Mouse (Mus musculus): ENCODE data around the gene Fubp3. TPM values are rescaled to one million over a fixed set of nuclear protein-coding genes. Genes with fewer than 3 reads are reported as not detected.

Gene Fubp3
- total and polyA plus RNA-seq, 3 experiments = 64.4 to 186 (median 65.0) TPM

- H3K36me3 ChIP-seq (replicated peaks) = peaks cover 97% of the 10 kb centered on the region
- H3K4me3 ChIP-seq (ENCODE audit: low read depth, low read length) = no peak overlapping the region
- no peak for TF ChIP-seq TAL1 (conservative IDR thresholded peaks at IDR 0.05; ENCODE audit: low read depth, low read length)
- no peak for TF ChIP-seq POLR2AphosphoS5 (IDR thresholded peaks at IDR 0.05; ENCODE audit: insufficient replicate concordance, low read depth, low read length)
- TF ChIP-seq GATA2 (IDR thresholded peaks at IDR 0.05; ENCODE audit: borderline replicate concordance, low read depth, low read length) = no peak
- TF ChIP-seq CTCF (IDR thresholded peaks at IDR 0.05; ENCODE audit: low read depth, low read length) = no peak
- TF ChIP-seq GATA1 (IDR thresholded peaks at IDR 0.05; ENCODE audit: borderline replicate concordance, low read length) = no peak
- no peaks in the 10 kb centered on the region for H3K27me3 ChIP-seq (ENCODE audit: insufficient read depth, low read length)
- H3K9me3 ChIP-seq (replicated peaks) = no peaks in the 10 kb centered on the region
- DNase-seq (ENCODE audit: low spot score) (no peak), ATAC-seq (ENCODE audit: extremely low read depth, insufficient number of reproducible peaks, low FRiP score, poor library complexity, severe bottlenecking) (no peak)
- no peaks in the 10 kb centered on the region for H3K4me1 ChIP-seq (ENCODE audit: insufficient read depth, low read depth, low read length)
Measured at GRCm38 (mm10) chr2:31611400-31611799, 38.9 kb downstream of the Fubp3 start.

DNA sequence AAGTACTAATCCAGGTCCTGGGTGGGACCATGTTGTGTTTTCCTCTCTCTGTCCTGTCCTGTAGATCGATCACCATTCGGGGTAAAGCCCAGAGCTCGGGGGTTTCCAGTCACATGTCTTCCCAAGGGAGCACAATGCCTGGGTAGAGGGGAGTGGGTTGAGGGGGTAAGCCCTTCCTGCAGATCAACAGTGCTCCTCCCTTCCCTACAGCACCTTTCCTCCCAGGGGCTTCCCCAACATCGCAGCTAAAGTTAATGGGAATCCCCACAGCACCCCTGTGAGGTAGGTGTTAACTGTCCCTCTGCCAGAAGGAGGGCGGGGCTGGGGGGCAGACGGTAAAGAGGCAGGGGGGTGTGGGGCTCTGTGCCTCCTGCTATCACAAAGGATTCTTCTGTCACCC, 40.2 kb downstream of the Fubp3 start:
- DNase-seq (ENCODE audit: low spot score) (no peak), ATAC-seq (ENCODE audit: extremely low read depth, insufficient number of reproducible peaks, low FRiP score, poor library complexity, severe bottlenecking) (no peak)
- peaks cover 92% of the 10 kb centered on the region for H3K36me3 ChIP-seq (replicated peaks)
- no peaks in the 10 kb centered on the region for H3K9me3 ChIP-seq (replicated peaks)
- H3K4me3 ChIP-seq (ENCODE audit: low read depth, low read length) = no peak overlapping the region
- TF ChIP-seq POLR2AphosphoS5 (IDR thresholded peaks at IDR 0.05; ENCODE audit: insufficient replicate concordance, low read depth, low read length) (no peak), CTCF (IDR thresholded peaks at IDR 0.05; ENCODE audit: low read depth, low read length) (no peak), TAL1 (conservative IDR thresholded peaks at IDR 0.05; ENCODE audit: low read depth, low read length) (no peak), GATA2 (IDR thresholded peaks at IDR 0.05; ENCODE audit: borderline replicate concordance, low read depth, low read length) (no peak), GATA1 (IDR thresholded peaks at IDR 0.05; ENCODE audit: borderline replicate concordance, low read length) (no peak)
- H3K4me1 ChIP-seq (ENCODE audit: insufficient read depth, low read depth, low read length) = no peaks in the 10 kb centered on the region
- H3K27me3 ChIP-seq (ENCODE audit: insufficient read depth, low read length) = no peaks in the 10 kb centered on the region

GRCm38 (mm10) chr2:31613781-31614180, 41.3 kb downstream of the Fubp3 start:
- H3K9me3 ChIP-seq (replicated peaks) = no peaks in the 10 kb centered on the region
- TF ChIP-seq TAL1 (conservative IDR thresholded peaks at IDR 0.05; ENCODE audit: low read depth, low read length) = no peak
- TF ChIP-seq GATA1 (IDR thresholded peaks at IDR 0.05; ENCODE audit: borderline replicate concordance, low read length) = no peak
- TF ChIP-seq POLR2AphosphoS5 (IDR thresholded peaks at IDR 0.05; ENCODE audit: insufficient replicate concordance, low read depth, low read length) = no peak
- TF ChIP-seq CTCF (IDR thresholded peaks at IDR 0.05; ENCODE audit: low read depth, low read length) = no peak
- TF ChIP-seq GATA2 (IDR thresholded peaks at IDR 0.05; ENCODE audit: borderline replicate concordance, low read depth, low read length) = no peak
- DNase-seq (ENCODE audit: low spot score) (no peak), ATAC-seq (ENCODE audit: extremely low read depth, insufficient number of reproducible peaks, low FRiP score, poor library complexity, severe bottlenecking) (no peak)
- H3K27me3 ChIP-seq (ENCODE audit: insufficient read depth, low read length) = no peaks in the 10 kb centered on the region
- no peak overlapping the region for H3K4me3 ChIP-seq (ENCODE audit: low read depth, low read length)
- H3K4me1 ChIP-seq (ENCODE audit: insufficient read depth, low read depth, low read length) = no peaks in the 10 kb centered on the region
- H3K36me3 ChIP-seq (replicated peaks) = peaks cover 91% of the 10 kb centered on the region

DNA sequence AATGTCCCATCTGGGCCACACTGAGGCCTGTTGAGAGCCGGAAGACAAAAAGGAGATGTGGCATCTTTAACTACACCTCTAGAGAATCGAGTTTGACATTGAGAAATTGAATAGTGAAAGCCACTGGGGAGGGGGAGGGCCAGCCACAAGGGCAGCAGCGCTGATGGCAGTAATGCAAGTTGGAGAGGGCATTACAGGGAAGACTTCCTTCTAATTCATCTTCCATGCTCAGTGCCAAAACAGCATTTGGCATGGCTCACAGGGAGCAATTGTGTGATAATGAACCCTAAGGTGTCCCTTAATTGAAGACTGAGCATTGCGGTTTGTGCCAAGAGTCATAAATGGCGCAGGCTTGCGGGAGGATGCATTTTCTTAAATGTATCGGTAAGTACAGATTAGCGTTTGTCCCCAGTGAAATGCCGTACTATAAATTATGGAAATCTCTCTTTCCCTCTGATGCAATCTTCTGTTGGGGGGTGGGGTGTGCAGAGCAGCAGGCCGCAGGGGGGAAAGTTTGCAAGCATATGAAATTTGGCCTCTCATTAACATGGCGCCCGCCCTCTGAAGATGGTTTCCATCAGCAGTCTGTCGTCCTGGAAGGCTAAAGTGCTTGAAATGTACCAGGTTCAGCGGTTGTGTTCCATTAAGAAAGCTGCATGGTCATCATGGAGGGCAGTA, 46.2 kb downstream of the Fubp3 start:
- Histone ChIP-seq H3K4me3 (ENCODE audit: low read depth, low read length) (no peak overlapping the region), H3K4me1 (ENCODE audit: insufficient read depth, low read depth, low read length) (no peaks in the 10 kb centered on the region), H3K27me3 (ENCODE audit: insufficient read depth, low read length) (peaks cover 6% of the 10 kb centered on the region), H3K36me3 (replicated peaks) (peaks cover 47% of the 10 kb centered on the region), H3K9me3 (replicated peaks) (no peaks in the 10 kb centered on the region)
- ATAC-seq (ENCODE audit: extremely low read depth, insufficient number of reproducible peaks, low FRiP score, poor library complexity, severe bottlenecking) (no peak), DNase-seq (ENCODE audit: low spot score) (no peak)
- TF ChIP-seq POLR2AphosphoS5 (IDR thresholded peaks at IDR 0.05; ENCODE audit: insufficient replicate concordance, low read depth, low read length) = no peak
- no peak for TF ChIP-seq GATA2 (IDR thresholded peaks at IDR 0.05; ENCODE audit: borderline replicate concordance, low read depth, low read length)
- TF ChIP-seq CTCF (IDR thresholded peaks at IDR 0.05; ENCODE audit: low read depth, low read length) = no peak
- TF ChIP-seq GATA1 (IDR thresholded peaks at IDR 0.05; ENCODE audit: borderline replicate concordance, low read length) = no peak
- no peak for TF ChIP-seq TAL1 (conservative IDR thresholded peaks at IDR 0.05; ENCODE audit: low read depth, low read length)

DNA sequence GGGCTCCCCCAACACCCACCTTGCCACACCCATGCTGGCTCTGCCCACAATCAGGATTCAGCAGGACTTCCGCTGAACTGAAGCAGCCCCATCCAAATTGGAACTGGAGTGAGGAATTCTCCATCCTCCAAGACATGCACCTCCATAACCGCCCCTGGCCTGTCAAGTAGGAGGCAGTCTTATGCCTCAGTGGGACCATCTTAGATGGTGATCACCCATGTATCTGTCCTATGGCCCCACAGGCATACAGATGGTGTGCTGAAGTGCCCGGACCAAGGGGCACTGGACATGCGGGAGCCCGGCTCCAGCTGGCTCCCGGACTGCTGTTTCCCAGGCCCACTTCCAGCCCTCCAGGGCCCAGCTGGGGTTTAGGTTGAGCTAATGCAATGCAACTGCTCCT, 46.8 kb downstream of the Fubp3 start:
- ATAC-seq (ENCODE audit: extremely low read depth, insufficient number of reproducible peaks, low FRiP score, poor library complexity, severe bottlenecking) (no peak), DNase-seq (ENCODE audit: low spot score) (no peak)
- TF ChIP-seq GATA2 (IDR thresholded peaks at IDR 0.05; ENCODE audit: borderline replicate concordance, low read depth, low read length) (no peak), TAL1 (conservative IDR thresholded peaks at IDR 0.05; ENCODE audit: low read depth, low read length) (no peak), CTCF (IDR thresholded peaks at IDR 0.05; ENCODE audit: low read depth, low read length) (no peak)
- Histone ChIP-seq H3K4me1 (ENCODE audit: insufficient read depth, low read depth, low read length) (no peaks in the 10 kb centered on the region), H3K4me3 (ENCODE audit: low read depth, low read length) (no peak overlapping the region), H3K9me3 (replicated peaks) (no peaks in the 10 kb centered on the region), H3K36me3 (replicated peaks) (peaks cover 41% of the 10 kb centered on the region), H3K27me3 (ENCODE audit: insufficient read depth, low read length) (peaks cover 10% of the 10 kb centered on the region)

DNA sequence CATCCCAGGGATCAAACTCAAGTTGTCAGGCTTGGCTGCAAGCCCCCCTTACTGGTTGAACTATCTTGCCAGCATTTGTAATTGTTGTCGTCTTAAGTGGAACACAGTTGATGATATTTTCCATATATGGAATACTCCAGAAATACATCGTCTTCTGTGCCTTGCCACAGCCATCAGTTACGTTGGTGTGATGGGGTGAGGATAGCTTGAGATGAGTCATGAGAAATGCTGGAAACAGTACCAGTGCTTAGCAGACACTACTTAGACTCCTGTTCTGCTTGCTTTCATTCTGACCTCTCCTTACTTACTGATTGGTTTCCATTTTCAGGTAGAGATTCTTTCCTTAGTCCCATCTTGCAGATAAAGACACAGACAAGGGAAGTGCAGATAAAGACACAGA, 61.1 kb downstream of the Fubp3 start:
- DNase-seq (ENCODE audit: low spot score) = no peak
- TF ChIP-seq TAL1 (conservative IDR thresholded peaks at IDR 0.05; ENCODE audit: low read depth, low read length) = no peak
- TF ChIP-seq GATA2 (IDR thresholded peaks at IDR 0.05; ENCODE audit: borderline replicate concordance, low read depth, low read length) = no peak
- TF ChIP-seq CTCF (IDR thresholded peaks at IDR 0.05; ENCODE audit: low read depth, low read length) = no peak
- TF ChIP-seq GATA1 (IDR thresholded peaks at IDR 0.05; ENCODE audit: borderline replicate concordance, low read length) = no peak
- TF ChIP-seq POLR2AphosphoS5 (IDR thresholded peaks at IDR 0.05; ENCODE audit: insufficient replicate concordance, low read depth, low read length) = no peak
- no peaks in the 10 kb centered on the region for H3K4me1 ChIP-seq (ENCODE audit: insufficient read depth, low read depth, low read length)
- peaks cover 47% of the 10 kb centered on the region for H3K27me3 ChIP-seq (ENCODE audit: insufficient read depth, low read length)
- no peaks in the 10 kb centered on the region for H3K36me3 ChIP-seq (replicated peaks)
- H3K9me3 ChIP-seq (replicated peaks) = peaks cover 11% of the 10 kb centered on the region
- H3K4me3 ChIP-seq (ENCODE audit: low read depth, low read length) = no peak overlapping the region
- no peak for ATAC-seq (ENCODE audit: extremely low read depth, insufficient number of reproducible peaks, low FRiP score, poor library complexity, severe bottlenecking)

Measured in G1E (cell line).